Mouse (Mus musculus) hindbrain, embryonic 11.5 days (tissue): ENCODE results near the gene Fopnl. TPM values are rescaled to one million over a fixed set of nuclear protein-coding genes. Genes with fewer than 3 reads are reported as not detected.

Experiments used
- ATAC-seq: fragments of 200-750 bp; cut with Nextera tagmentation; 2 replicates; pipeline ENCODE4 v1.8.0; 2017; ENCODE audit warnings: mild to moderate bottlenecking, moderate TSS enrichment, moderate library complexity; ENCODE audit not compliant: low FRiP score
- DNase-seq: peaks from one replicate; pipeline ENCODE4 v3.0.0-alpha.2; 2015; ENCODE audit warnings: low spot score
- H3K27ac ChIP-seq: fragments of 300-500 bp; sonication (generic); 2 replicates; pipeline ENCODE4 v1.5.1; 2014; ENCODE audit warnings: mild to moderate bottlenecking, low read depth, low read length
- H3K27me3 ChIP-seq: fragments of 300-500 bp; sonication (generic); 2 replicates; pipeline ENCODE4 v1.6.1; 2014; ENCODE audit warnings: mild to moderate bottlenecking, low read length, moderate library complexity, mixed read lengths; ENCODE audit not compliant: control insufficient read depth, insufficient read depth
- H3K36me3 ChIP-seq: fragments of 300-500 bp; sonication (generic); 2 replicates; pipeline ENCODE4 v1.6.1; 2014; ENCODE audit warnings: mild to moderate bottlenecking, low read length, moderate library complexity, mixed read lengths; ENCODE audit not compliant: control insufficient read depth, insufficient read depth
- H3K4me1 ChIP-seq: fragments of 300-500 bp; sonication (generic); replicated peaks from 2 replicates; pipeline ENCODE4 v1.6.1; 2014; ENCODE audit warnings: low read length, mixed read lengths; ENCODE audit not compliant: control insufficient read depth, insufficient read depth
- H3K4me2 ChIP-seq: fragments of 300-500 bp; sonication (generic); replicated peaks from 2 replicates; pipeline ENCODE4 v1.6.1; 2014; ENCODE audit warnings: mild to moderate bottlenecking, low read depth, low read length
- H3K4me3 ChIP-seq: fragments of 300-500 bp; sonication (generic); 2 replicates; pipeline ENCODE4 v1.5.1; 2014; ENCODE audit warnings: low read depth, low read length
- H3K9ac ChIP-seq: fragments of 300-500 bp; sonication (generic); 2 replicates; pipeline ENCODE4 v1.6.1; 2014; ENCODE audit warnings: low read depth, low read length
- H3K9me3 ChIP-seq: fragments of 300-500 bp; sonication (generic); 2 replicates; pipeline ENCODE4 v1.6.1; 2016; ENCODE audit warnings: low read length; ENCODE audit not compliant: control insufficient read depth
- WGBS: fragments of 180-500 bp; shearing (Covaris S2); extraction: QIAGEN DNeasy Blood & Tissue Kit; methylation state at CpG from one replicate; pipeline ENCODE4 v1.1.7; 2014; 5-methylcytosine and 5-hydroxymethylcytosine counted together
- polyA plus RNA-seq: library from polyadenylated mRNA; unstranded; fragments of >200 nt; fragmentation: Nextera tagmentation; extraction: Ambion mirVana; gene quantifications from 2 replicates; pipeline ENCODE4 v1.2.1, GENCODE M21; 2014

Fopnl gene
- polyA plus RNA-seq, 1 experiment from 2014 or later, result 181 TPM

- no peaks in the 10 kb centered on the region for H3K4me1 ChIP-seq
Measured at GRCm38 (mm10) chr16:14265203-14265920, 51.8 kb downstream of the Fopnl start.

GRCm38 (mm10) chr16:14264504-14264903 lies 52.7 kb downstream of the Fopnl start:
- Histone ChIP-seq H3K36me3 (no peaks in the 10 kb centered on the region), H3K4me2 (no peak overlapping the region), H3K27ac (no peak overlapping the region), H3K27me3 (no peaks in the 10 kb centered on the region), H3K9ac (no peak overlapping the region), H3K4me3 (no peak overlapping the region), H3K9me3 (no peaks in the 10 kb centered on the region), H3K4me1 (no peaks in the 10 kb centered on the region)
- WGBS, result 91% methylated on average over 2 of the region's 2 CpGs
- ATAC-seq (no peak), DNase-seq (no peak)

More at GRCm38 (mm10) chr16:14265203-14265920, 51.8 kb downstream of the Fopnl start:
- Histone ChIP-seq H3K36me3 (no peaks in the 10 kb centered on the region), H3K4me3 (no peak overlapping the region), H3K27me3 (no peaks in the 10 kb centered on the region), H3K4me2 (no peak overlapping the region), H3K27ac (no peak overlapping the region), H3K9ac (no peak overlapping the region), H3K9me3 (no peaks in the 10 kb centered on the region)
- 53% methylated on average over 4 of the region's 4 CpGs for WGBS
- DNase-seq (no peak), ATAC-seq (no peak)

- Histone ChIP-seq H3K4me2 (no peak overlapping the region), H3K27ac (no peak overlapping the region), H3K4me1 (no peaks in the 10 kb centered on the region), H3K9ac (no peak overlapping the region), H3K9me3 (no peaks in the 10 kb centered on the region), H3K36me3 (no peaks in the 10 kb centered on the region), H3K27me3 (no peaks in the 10 kb centered on the region), H3K4me3 (no peak overlapping the region)
- ATAC-seq (no peak), DNase-seq (no peak)
- WGBS, result 88% methylated on average over 6 of the region's 6 CpGs
Measured at GRCm38 (mm10) chr16:14263241-14263640, 54.0 kb downstream of the Fopnl start.

- no peak overlapping the region for H3K9ac ChIP-seq
- DNase-seq (no peak), ATAC-seq (no peak)
- no peaks in the 10 kb centered on the region for H3K4me1 ChIP-seq
- no peaks in the 10 kb centered on the region for H3K36me3 ChIP-seq
- H3K4me2 ChIP-seq, result no peak overlapping the region
- no peaks in the 10 kb centered on the region for H3K9me3 ChIP-seq
- no peak overlapping the region for H3K4me3 ChIP-seq
- no peak overlapping the region for H3K27ac ChIP-seq
- no peaks in the 10 kb centered on the region for H3K27me3 ChIP-seq
- 79% methylated on average over 1 of the region's 1 CpGs for WGBS
Measured at GRCm38 (mm10) chr16:14262410-14262809, 54.8 kb downstream of the Fopnl start.

GRCm38 (mm10) chr16:14258856-14259255 lies 58.3 kb downstream of the Fopnl start:
- Histone ChIP-seq H3K27me3 (no peaks in the 10 kb centered on the region), H3K9ac (no peak overlapping the region), H3K27ac (no peak overlapping the region), H3K4me1 (no peaks in the 10 kb centered on the region), H3K36me3 (no peaks in the 10 kb centered on the region), H3K9me3 (no peaks in the 10 kb centered on the region), H3K4me2 (no peak overlapping the region), H3K4me3 (no peak overlapping the region)
- DNase-seq (no peak), ATAC-seq (no peak)
- WGBS, result 45% methylated on average over 2 of the region's 2 CpGs

- no peak overlapping the region for H3K4me3 ChIP-seq
- WGBS, result 82% methylated on average over 3 of the region's 3 CpGs
- H3K9ac ChIP-seq, result no peak overlapping the region
- no peaks in the 10 kb centered on the region for H3K9me3 ChIP-seq
- ATAC-seq (no peak), DNase-seq (no peak)
- no peak overlapping the region for H3K27ac ChIP-seq
- H3K27me3 ChIP-seq, result no peaks in the 10 kb centered on the region
- no peaks in the 10 kb centered on the region for H3K36me3 ChIP-seq
- no peaks in the 10 kb centered on the region for H3K4me1 ChIP-seq
- no peak overlapping the region for H3K4me2 ChIP-seq
Measured at GRCm38 (mm10) chr16:14253586-14253985, 63.6 kb downstream of the Fopnl start.

- no peaks in the 10 kb centered on the region for H3K4me1 ChIP-seq
- H3K27me3 ChIP-seq, result no peaks in the 10 kb centered on the region
- H3K9me3 ChIP-seq, result no peaks in the 10 kb centered on the region
- H3K36me3 ChIP-seq, result no peaks in the 10 kb centered on the region
- 80% methylated on average over 4 of the region's 4 CpGs for WGBS
- no peak overlapping the region for H3K27ac ChIP-seq
- H3K4me2 ChIP-seq, result no peak overlapping the region
- ATAC-seq, result no peak
- H3K4me3 ChIP-seq, result no peak overlapping the region
- DNase-seq, result no peak
- no peak overlapping the region for H3K9ac ChIP-seq
Measured at GRCm38 (mm10) chr16:14252877-14253276, 64.3 kb downstream of the Fopnl start.

GRCm38 (mm10) chr16:14249913-14250312 lies 67.3 kb downstream of the Fopnl start:
- H3K9me3 ChIP-seq, result no peaks in the 10 kb centered on the region

More at GRCm38 (mm10) chr16:14249913-14250312, 67.3 kb downstream of the Fopnl start:
- Histone ChIP-seq H3K36me3 (no peaks in the 10 kb centered on the region), H3K27ac (no peak overlapping the region), H3K4me3 (no peak overlapping the region), H3K4me1 (no peaks in the 10 kb centered on the region), H3K27me3 (no peaks in the 10 kb centered on the region), H3K9ac (no peak overlapping the region), H3K4me2 (no peak overlapping the region)
- DNase-seq (no peak), ATAC-seq (no peak)
- 60% methylated on average over 1 of the region's 1 CpGs for WGBS
